Mouse (Mus musculus) mammary gland, adult 2 months (tissue): Measurements from ENCODE around the gene Adcy3. TPM values are rescaled to one million over a fixed set of nuclear protein-coding genes. Genes with fewer than 3 reads are reported as not detected.

Experiments
- polyA plus RNA-seq: library from polyadenylated mRNA; depleted of rRNA; stranded (reverse); fragments of >200 nt; gene quantifications from 2 replicates; pipeline ENCODE4 v1.2.3, GENCODE M21; 2012; ENCODE audit warnings: low replicate concordance; rRNA removed

Gene Adcy3
- polyA plus RNA-seq = 22.3 and 23.5 TPM in 2 replicates

GRCm38 (mm10) chr12:4132941-4133846, at the start of gene Adcy3:
Adcy3 (plus strand) TSS chr12:4133103.

GRCm38 (mm10) chr12:4233572-4234508, 100.9 kb downstream of the Adcy3 start, which contains the start of the genes Ptrhd1 and Cenpo:
Ptrhd1 (plus strand) TSS chr12:4234027.
Cenpo (minus strand) TSS chr12:4234294.

Other genes starting within 250 kb of the Adcy3 start
- 0.49 and 0.60 TPM in 2 replicates for gene Pomc, start 178.2 kb upstream of the Adcy3 start, polyA plus RNA-seq
- 2.7 and 4.3 TPM in 2 replicates for gene Efr3b, start 94.2 kb upstream of the Adcy3 start, polyA plus RNA-seq
- gene Dnajc27, start 50.5 kb upstream of the Adcy3 start, polyA plus RNA-seq = 4.6 and 14.4 TPM in 2 replicates
- 5.2 and 5.4 TPM in 2 replicates for gene Ptrhd1, start 100.9 kb downstream of the Adcy3 start, polyA plus RNA-seq
- gene Cenpo, start 101.2 kb downstream of the Adcy3 start, polyA plus RNA-seq = 9.3 and 14.8 TPM in 2 replicates